Mouse (Mus musculus) erythroblast, embryonic 14.5 days (primary cell): ENCODE results near the gene Pogz.

Source experiments
- GATA1 ChIP-seq: IDR thresholded peaks from 2 replicates; pipeline ENCODE4 v1.6.1; 2012; ENCODE audit warnings: low read length, inconsistent platforms, mixed read lengths
- TAL1 ChIP-seq: IDR thresholded peaks from 3 replicates; pipeline ENCODE4 v1.6.1; 2012; ENCODE audit warnings: low read length, inconsistent platforms, mixed read lengths

DNA sequence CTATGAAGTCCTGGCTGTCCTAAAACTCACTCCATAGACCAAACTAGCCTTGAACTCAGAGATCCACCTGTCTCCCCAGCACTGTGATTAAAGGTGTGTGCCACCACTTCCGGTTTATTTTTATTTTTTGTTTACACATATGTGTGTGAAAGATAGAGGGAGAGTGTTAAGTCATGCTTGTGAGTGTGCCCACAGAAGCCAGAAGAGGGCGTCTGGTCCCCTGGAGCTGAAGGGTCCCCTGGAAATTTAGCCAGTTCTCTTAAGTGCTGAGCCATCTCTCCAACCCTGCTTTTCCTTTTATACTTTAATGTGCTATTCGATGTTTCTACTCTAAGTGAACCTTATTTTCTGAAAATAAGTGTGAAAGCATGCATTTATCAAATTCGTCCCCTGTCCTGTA lies 25.7 kb upstream of the Pogz start:
- TF ChIP-seq GATA1, result no peak
- no peak for TF ChIP-seq TAL1
